Comparison of ENCODE assay signal across 19 mouse cellular contexts in the genomic region with DNA sequence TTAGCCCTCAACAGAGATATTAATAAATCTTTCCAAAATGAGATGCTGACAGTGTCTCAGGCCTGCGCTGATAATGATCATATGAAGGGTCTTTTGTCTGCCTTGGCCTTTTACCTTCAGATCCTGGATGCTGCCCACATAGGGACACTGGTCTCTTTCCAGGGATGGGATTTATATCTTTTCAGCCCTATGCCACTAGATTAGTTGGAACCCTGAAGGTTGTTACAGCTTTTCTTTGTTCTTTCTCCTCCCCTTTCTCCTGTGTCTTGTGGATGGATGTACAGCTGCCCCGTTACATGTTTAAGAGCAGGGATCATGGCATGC.
A peak's percentile ranks its signal among the peaks of the same experiment; 100 is the strongest.
DNase-seq lines count a peak whose midpoint lies in the region; ATAC-seq and TF ChIP-seq lines count a peak whose summit lies in the region.
"Had no signal": no experiment of that assay in that cellular context is flagged by ENCODE, and none has a peak within 500 bp of the region (broad histone marks: within the 10 kb centered on the region; RNA-seq: fewer than 3 reads in every experiment).

No protein-coding gene starts in this region.

- no peak overlapping the region for H3K9ac ChIP-seq in forebrain, embryonic 14.5 days (ENCODE audit: low read length)
- H3K9ac ChIP-seq in forebrain, postnatal 0 days, result no peak overlapping the region
- no peak overlapping the region for H3K9ac ChIP-seq in hindbrain, embryonic 13.5 days
- 0 out of 2 replicates have a peak overlapping the region, but pooled peaks have one; percentile 24 for H3K9ac ChIP-seq in midbrain, postnatal 0 days (replicated peaks; ENCODE audit: low read length, poor library complexity, severe bottlenecking)
- H3K9ac ChIP-seq: heart, embryonic 12.5 days had no signal

- no peak for DNase-seq in forebrain, embryonic 14.5 days (ENCODE audit: low spot score)
- no peak for DNase-seq in forebrain, postnatal 0 days
- DNase-seq in midbrain, embryonic 10.5 days (ENCODE audit: low spot score), result no peak
- no peak for DNase-seq in midbrain, postnatal 0 days (ENCODE audit: low spot score)
- DNase-seq in retina, embryonic 14.5 days (ENCODE audit: low spot score), result no peak
- no peak for DNase-seq in c-Kit-positive CD71-positive TER-119-positive erythroid progenitor cells, embryonic 14.5 days (ENCODE audit: low spot score)
- no peak for DNase-seq in kidney, postnatal 36 days
- DNase-seq: cerebellum, adult 8-10 months; heart, postnatal 14 days; kidney, adult 8-10 months; kidney, postnatal 14 days; layer of hippocampus, adult 9-11 months; lung, adult 2 months had no signal

- peaks cover 15% of the 10 kb centered on the region for H3K4me1 ChIP-seq in forebrain, embryonic 14.5 days (ENCODE audit: control insufficient read depth, insufficient read depth, low read length)
- peaks cover 6% of the 10 kb centered on the region; the same call in 1 of the 2 replicates for H3K4me1 ChIP-seq in forebrain, postnatal 0 days (ENCODE audit: insufficient read depth)
- H3K4me1 ChIP-seq in hindbrain, embryonic 13.5 days (replicated peaks), result peaks cover 31% of the 10 kb centered on the region
- peaks cover 34% of the 10 kb centered on the region for H3K4me1 ChIP-seq in midbrain, embryonic 10.5 days
- peaks cover 13% of the 10 kb centered on the region; the same call in 1 of the 2 replicates for H3K4me1 ChIP-seq in midbrain, postnatal 0 days (ENCODE audit: insufficient read depth, low read length)
- H3K4me1 ChIP-seq: megakaryocyte, embryonic 14.5 days had no signal

- no peaks in the 10 kb centered on the region for H3K36me3 ChIP-seq in forebrain, embryonic 14.5 days (ENCODE audit: control insufficient read depth, insufficient read depth, low read length)
- no peaks in the 10 kb centered on the region for H3K36me3 ChIP-seq in forebrain, postnatal 0 days (ENCODE audit: insufficient read depth)
- no peaks in the 10 kb centered on the region for H3K36me3 ChIP-seq in hindbrain, embryonic 13.5 days
- no peaks in the 10 kb centered on the region for H3K36me3 ChIP-seq in midbrain, embryonic 10.5 days
- no peaks in the 10 kb centered on the region for H3K36me3 ChIP-seq in midbrain, postnatal 0 days (ENCODE audit: insufficient read depth, low read length)
- H3K36me3 ChIP-seq: G1E; heart, embryonic 12.5 days had no signal

- ATAC-seq in forebrain, embryonic 14.5 days, result peak; percentile 42; the same call in 1 of the 2 replicates
- ATAC-seq in forebrain, postnatal 0 days, result no peak; the same call in 1 of the 2 replicates
- ATAC-seq in hindbrain, embryonic 13.5 days (ENCODE audit: low FRiP score), result peak; percentile 30; the same call in 1 of the 2 replicates
- ATAC-seq in midbrain, postnatal 0 days (ENCODE audit: low FRiP score), result no peak
- ATAC-seq: inflammation-experienced regulatory T-cells, adult 6 months had no signal

- H3K27me3 ChIP-seq in forebrain, embryonic 14.5 days (replicated peaks; ENCODE audit: control insufficient read depth, insufficient read depth, low read length), result no peaks in the 10 kb centered on the region
- H3K27me3 ChIP-seq in forebrain, postnatal 0 days (ENCODE audit: insufficient read depth, low read length), result no peaks in the 10 kb centered on the region
- H3K27me3 ChIP-seq in hindbrain, embryonic 13.5 days, result no peaks in the 10 kb centered on the region
- peaks cover 2% of the 10 kb centered on the region; the same call in 1 of the 2 replicates for H3K27me3 ChIP-seq in midbrain, embryonic 10.5 days (ENCODE audit: low read depth, poor library complexity, severe bottlenecking)
- H3K27me3 ChIP-seq in midbrain, postnatal 0 days (ENCODE audit: insufficient read depth, low read length), result no peaks in the 10 kb centered on the region
- H3K27me3 ChIP-seq: heart, embryonic 12.5 days had no signal

- H3K27ac ChIP-seq in forebrain, embryonic 14.5 days (ENCODE audit: low read depth, low read length), result no peak overlapping the region
- H3K27ac ChIP-seq in forebrain, postnatal 0 days (ENCODE audit: low read depth, low read length), result no peak overlapping the region; the same call in 1 of the 2 replicates
- peak overlapping the region; percentile 73 for H3K27ac ChIP-seq in hindbrain, embryonic 13.5 days
- H3K27ac ChIP-seq in midbrain, embryonic 10.5 days (replicated peaks), result peak overlapping the region; percentile 46; the same call in 1 of the 2 replicates
- H3K27ac ChIP-seq in midbrain, postnatal 0 days (ENCODE audit: low read depth, low read length), result peak overlapping the region; percentile 62; the same call in 1 of the 2 replicates

- H3K9me3 ChIP-seq in forebrain, embryonic 14.5 days (replicated peaks; ENCODE audit: control insufficient read depth, low read length), result no peaks in the 10 kb centered on the region
- no peaks in the 10 kb centered on the region for H3K9me3 ChIP-seq in forebrain, postnatal 0 days (ENCODE audit: low read length)
- no peaks in the 10 kb centered on the region for H3K9me3 ChIP-seq in hindbrain, embryonic 13.5 days
- H3K9me3 ChIP-seq in midbrain, embryonic 10.5 days (replicated peaks), result no peaks in the 10 kb centered on the region
- no peaks in the 10 kb centered on the region for H3K9me3 ChIP-seq in midbrain, postnatal 0 days (ENCODE audit: low read length)
- H3K9me3 ChIP-seq: G1E; heart, embryonic 12.5 days; megakaryocyte, embryonic 14.5 days had no signal

- no peak for TF ChIP-seq CTCF in forebrain, postnatal 0 days (IDR thresholded peaks at IDR 0.05; ENCODE audit: low read depth)
- TF ChIP-seq CTCF in midbrain, postnatal 0 days (IDR thresholded peaks at IDR 0.05), result no peak; the same call in 1 of the 2 replicates

- no peak overlapping the region for H3K4me3 ChIP-seq in forebrain, embryonic 14.5 days (ENCODE audit: low read depth, low read length)
- H3K4me3 ChIP-seq in forebrain, postnatal 0 days (ENCODE audit: low read depth, low read length), result no peak overlapping the region
- no peak overlapping the region for H3K4me3 ChIP-seq in hindbrain, embryonic 13.5 days
- no peak overlapping the region for H3K4me3 ChIP-seq in midbrain, embryonic 10.5 days
- no peak overlapping the region for H3K4me3 ChIP-seq in midbrain, postnatal 0 days (ENCODE audit: low read depth, low read length)
- H3K4me3 ChIP-seq: heart, embryonic 12.5 days; megakaryocyte, embryonic 14.5 days had no signal

- H3K4me2 ChIP-seq in forebrain, embryonic 14.5 days (ENCODE audit: low read length), result no peak overlapping the region
- H3K4me2 ChIP-seq in forebrain, postnatal 0 days (ENCODE audit: low read depth), result no peak overlapping the region
- no peak overlapping the region for H3K4me2 ChIP-seq in hindbrain, embryonic 13.5 days
- H3K4me2 ChIP-seq in midbrain, postnatal 0 days (ENCODE audit: low read depth, low read length, poor library complexity, severe bottlenecking), result no peak overlapping the region
- H3K4me2 ChIP-seq: heart, embryonic 12.5 days; liver, embryonic 11.5 days had no signal

- WGBS in forebrain, embryonic 14.5 days, result 63% methylated on average over 2 of the region's 2 CpGs
- WGBS in forebrain, postnatal 0 days, result 53% methylated on average over 2 of the region's 2 CpGs
- 47% methylated on average over 2 of the region's 2 CpGs for WGBS in hindbrain, embryonic 13.5 days
- WGBS in midbrain, embryonic 10.5 days, result 66% methylated on average over 2 of the region's 2 CpGs
- WGBS in midbrain, postnatal 0 days, result 55% methylated on average over 2 of the region's 2 CpGs

Comparison
In these comparisons a context has a peak if more than half of its experiments do, and no peak if none do; other contexts are left out.
1. ATAC-seq: peak in forebrain, embryonic 14.5 days (single experiment) and hindbrain, embryonic 13.5 days (single experiment); none in forebrain, postnatal 0 days (single experiment) and midbrain, postnatal 0 days (single experiment).
2. H3K27ac ChIP-seq: peak in hindbrain, embryonic 13.5 days (single experiment), midbrain, embryonic 10.5 days (single experiment) and midbrain, postnatal 0 days (single experiment); none in forebrain, embryonic 14.5 days (single experiment) and forebrain, postnatal 0 days (single experiment).